Mouse (Mus musculus): Measurements from ENCODE around the gene Inca1.

GRCm38 (mm10) chr11:70702781-70703180, 2.8 kb upstream of the Inca1 start:
- TF ChIP-seq CTCF (IDR thresholded peaks at IDR 0.05; ENCODE audit: low read depth) (no peak), EP300 (IDR thresholded peaks at IDR 0.05; ENCODE audit: low read depth) (0 out of 2 replicates have a peak, but pooled peaks have one; percentile 19)
